Mouse (Mus musculus) activated CD4-positive, CD25-positive, alpha-beta regulatory T cell, adult 4 months (primary cell): ENCODE data around the gene Col26a1. TPM values are rescaled to one million over a fixed set of nuclear protein-coding genes. Genes with fewer than 3 reads are reported as not detected.
"Not testable (repeated sequence)": the region's sequence is repeated elsewhere in the genome, so short reads cannot be mapped to it uniquely, and the experiment has no call there.

Experiments used
- ATAC-seq: one replicate; pipeline ENCODE4 v1.8.0; 2017
- polyA plus RNA-seq, 2 experiments: library from polyadenylated mRNA; unstranded; fragments of 100-300 nt; shearing (Covaris generic); gene quantifications; one replicate each; pipeline ENCODE4 v1.2.1; 2017

Gene Col26a1
- polyA plus RNA-seq, 2 experiments from 2014 or later = not detected

GRCm38 (mm10) chr5:136752104-136752503 lies 130.9 kb downstream of the Col26a1 start:
- ATAC-seq = no peak

GRCm38 (mm10) chr5:136746596-136746995 lies 136.4 kb downstream of the Col26a1 start:
- no peak for ATAC-seq

- ATAC-seq = no peak
Measured at GRCm38 (mm10) chr5:136738918-136739317, 144.1 kb downstream of the Col26a1 start.

GRCm38 (mm10) chr5:136726271-136726670 lies 156.7 kb downstream of the Col26a1 start:
- ATAC-seq = not testable (repeated sequence)

GRCm38 (mm10) chr5:136721596-136721995 lies 161.4 kb downstream of the Col26a1 start:
- ATAC-seq = no peak

GRCm38 (mm10) chr5:136718656-136719055 lies 164.4 kb downstream of the Col26a1 start:
- ATAC-seq = no peak

- no peak for ATAC-seq
Measured at GRCm38 (mm10) chr5:136717573-136717854, 165.5 kb downstream of the Col26a1 start.

- no peak for ATAC-seq
Measured at GRCm38 (mm10) chr5:136716696-136717572, 166.1 kb downstream of the Col26a1 start.

GRCm38 (mm10) chr5:136714879-136715278 lies 168.1 kb downstream of the Col26a1 start:
- ATAC-seq = no peak

- no peak for ATAC-seq
Measured at GRCm38 (mm10) chr5:136714232-136714875, 168.7 kb downstream of the Col26a1 start.

- no peak for ATAC-seq
Measured at GRCm38 (mm10) chr5:136710742-136711141, 172.3 kb downstream of the Col26a1 start.

GRCm38 (mm10) chr5:136708116-136708515 lies 174.9 kb downstream of the Col26a1 start:
- ATAC-seq = no peak

- ATAC-seq = no peak
Measured at GRCm38 (mm10) chr5:136706803-136707202, 176.2 kb downstream of the Col26a1 start.

- no peak for ATAC-seq
Measured at GRCm38 (mm10) chr5:136705532-136705931, 177.5 kb downstream of the Col26a1 start.

GRCm38 (mm10) chr5:136704151-136704550 lies 178.9 kb downstream of the Col26a1 start:
- no peak for ATAC-seq

GRCm38 (mm10) chr5:136703751-136704150 lies 179.3 kb downstream of the Col26a1 start:
- ATAC-seq = no peak

- no peak for ATAC-seq
Measured at GRCm38 (mm10) chr5:136702159-136702725, 180.8 kb downstream of the Col26a1 start.

GRCm38 (mm10) chr5:136697618-136698017 lies 185.4 kb downstream of the Col26a1 start:
- no peak for ATAC-seq

GRCm38 (mm10) chr5:136696516-136696915 lies 186.5 kb downstream of the Col26a1 start:
- ATAC-seq = no peak

- ATAC-seq = no peak
Measured at GRCm38 (mm10) chr5:136694976-136695375, 188.0 kb downstream of the Col26a1 start.

GRCm38 (mm10) chr5:136693418-136693817 lies 189.6 kb downstream of the Col26a1 start:
- ATAC-seq = no peak

GRCm38 (mm10) chr5:136692784-136693183 lies 190.2 kb downstream of the Col26a1 start, which contains the start of gene Myl10:
TSS of gene Myl10 (plus strand) at chr5:136693146.
- ATAC-seq = no peak
